Mouse (Mus musculus) left cerebral cortex, adult 9 months (tissue): ENCODE measurements at regions not wholly inside any gene's neighbourhood (a gene's known extent, or its start where the extent isn't known, plus 50 kb on each side); places are given as distances from the start of the nearest gene placed in this dataset.

ENCODE experiments used
- DNase-seq, 2 experiments: peaks; one replicate each; pipeline ENCODE4 v3.0.0; 2022; ENCODE audit warnings: low spot score in 2 of 2

GRCm38 (mm10) chr3:54443791-54444190, 82.9 kb downstream of the Postn start:
- DNase-seq = no peak

GRCm38 (mm10) chr3:54446889-54447288, 86.0 kb downstream of the Postn start:
- DNase-seq = no peak

GRCm38 (mm10) chr3:54457416-54457815, 96.5 kb downstream of the Postn start:
- DNase-seq = no peak

GRCm38 (mm10) chr3:54461366-54461765, 100.5 kb downstream of the Postn start:
- DNase-seq = no peak

- DNase-seq = no peak
These were observed 105.2 kb downstream of the Postn start for GRCm38 (mm10) chr3:54466097-54466496.

GRCm38 (mm10) chr3:54474209-54474608, 113.3 kb downstream of the Postn start:
- no peak for DNase-seq

GRCm38 (mm10) chr3:54475879-54476278, 115.0 kb downstream of the Postn start:
- DNase-seq = no peak

GRCm38 (mm10) chr3:54477986-54478385, 117.1 kb downstream of the Postn start:
- DNase-seq = no peak

- DNase-seq = no peak
These were observed 119.3 kb downstream of the Postn start for GRCm38 (mm10) chr3:54480251-54480650.

GRCm38 (mm10) chr3:54487346-54487745, 126.4 kb downstream of the Postn start:
- no peak for DNase-seq

GRCm38 (mm10) chr3:54487844-54488243, 126.9 kb downstream of the Postn start:
- DNase-seq = no peak

- no peak for DNase-seq
These were observed 129.5 kb downstream of the Postn start for GRCm38 (mm10) chr3:54490249-54490900.

- DNase-seq = no peak
These were observed 132.7 kb downstream of the Postn start for GRCm38 (mm10) chr3:54493567-54493966.

- no peak for DNase-seq
These were observed 144.1 kb downstream of the Postn start for GRCm38 (mm10) chr3:54504997-54505396.

GRCm38 (mm10) chr3:54507575-54507974, 146.7 kb downstream of the Postn start:
- DNase-seq = no peak

- DNase-seq = no peak
These were observed 148.0 kb downstream of the Postn start for GRCm38 (mm10) chr3:54508906-54509305.

- DNase-seq = no peak
These were observed 156.3 kb downstream of the Postn start for GRCm38 (mm10) chr3:54517251-54517650.

- no peak for DNase-seq
These were observed 161.8 kb downstream of the Postn start for GRCm38 (mm10) chr3:54522716-54523115.

- no peak for DNase-seq
These were observed 165.7 kb downstream of the Postn start for GRCm38 (mm10) chr3:54526618-54527017.

- DNase-seq = no peak
These were observed 164.3 kb upstream of the Supt20 start for GRCm38 (mm10) chr3:54528292-54528691.

GRCm38 (mm10) chr3:54530251-54530650, 162.4 kb upstream of the Supt20 start:
- no peak for DNase-seq

- no peak for DNase-seq
These were observed 157.2 kb upstream of the Supt20 start for GRCm38 (mm10) chr3:54535361-54535760.

- DNase-seq = no peak
These were observed 154.6 kb upstream of the Supt20 start for GRCm38 (mm10) chr3:54538055-54538454.

GRCm38 (mm10) chr3:54540540-54541080, 152.0 kb upstream of the Supt20 start:
- DNase-seq = no peak
